Mouse (Mus musculus) limb, embryonic 12.5 days (tissue): ENCODE measurements around the gene Hagh. TPM values are rescaled to one million over a fixed set of nuclear protein-coding genes. Genes with fewer than 3 reads are reported as not detected.

Source experiments
- ATAC-seq: fragments of 200-750 bp; cut with Nextera tagmentation; 2 replicates; pipeline ENCODE4 v1.8.0; 2017; ENCODE audit warnings: low read depth, moderate TSS enrichment; ENCODE audit not compliant: insufficient number of reproducible peaks, insufficient read depth, low FRiP score, low TSS enrichment
- H3K27ac ChIP-seq: fragments of 300-500 bp; sonication (generic); 2 replicates; pipeline ENCODE4 v1.5.1; 2016; ENCODE audit warnings: mild to moderate bottlenecking, moderate library complexity
- H3K27me3 ChIP-seq: fragments of 300-500 bp; sonication (generic); 2 replicates; pipeline ENCODE4 v1.6.1; 2016; ENCODE audit warnings: mild to moderate bottlenecking, moderate library complexity
- H3K36me3 ChIP-seq: fragments of 300-500 bp; sonication (generic); 2 replicates; pipeline ENCODE4 v1.6.1; 2016; ENCODE audit warnings: mild to moderate bottlenecking, moderate library complexity
- H3K4me1 ChIP-seq: fragments of 300-500 bp; sonication (generic); replicated peaks from 2 replicates; pipeline ENCODE4 v1.6.1; 2016
- H3K4me2 ChIP-seq: fragments of 300-500 bp; sonication (generic); 2 replicates; pipeline ENCODE4 v1.6.1; 2016; ENCODE audit warnings: mild to moderate bottlenecking, moderate library complexity
- H3K4me3 ChIP-seq: fragments of 300-500 bp; sonication (generic); replicated peaks from 2 replicates; pipeline ENCODE4 v1.5.1; 2016; ENCODE audit warnings: mild to moderate bottlenecking
- H3K9ac ChIP-seq: fragments of 300-500 bp; sonication (generic); replicated peaks from 2 replicates; pipeline ENCODE4 v1.6.1; 2016; ENCODE audit warnings: mild to moderate bottlenecking, moderate library complexity
- H3K9me3 ChIP-seq: fragments of 300-500 bp; sonication (generic); 2 replicates; pipeline ENCODE4 v1.6.1; 2016; ENCODE audit warnings: mild to moderate bottlenecking, moderate library complexity
- WGBS: fragments of 180-500 bp; shearing (Covaris S2); methylation state at CpG from one replicate; pipeline ENCODE4 v1.1.7; 2016; 5-methylcytosine and 5-hydroxymethylcytosine counted together
- polyA plus RNA-seq: library from polyadenylated mRNA; unstranded; fragments of >200 nt; fragmentation: Nextera tagmentation; extraction: Ambion mirVana; gene quantifications from 2 replicates; pipeline ENCODE4 v1.2.1, GENCODE M21; 2016

Hagh gene
- polyA plus RNA-seq, 1 experiment from 2014 or later = 26.3 TPM

DNA sequence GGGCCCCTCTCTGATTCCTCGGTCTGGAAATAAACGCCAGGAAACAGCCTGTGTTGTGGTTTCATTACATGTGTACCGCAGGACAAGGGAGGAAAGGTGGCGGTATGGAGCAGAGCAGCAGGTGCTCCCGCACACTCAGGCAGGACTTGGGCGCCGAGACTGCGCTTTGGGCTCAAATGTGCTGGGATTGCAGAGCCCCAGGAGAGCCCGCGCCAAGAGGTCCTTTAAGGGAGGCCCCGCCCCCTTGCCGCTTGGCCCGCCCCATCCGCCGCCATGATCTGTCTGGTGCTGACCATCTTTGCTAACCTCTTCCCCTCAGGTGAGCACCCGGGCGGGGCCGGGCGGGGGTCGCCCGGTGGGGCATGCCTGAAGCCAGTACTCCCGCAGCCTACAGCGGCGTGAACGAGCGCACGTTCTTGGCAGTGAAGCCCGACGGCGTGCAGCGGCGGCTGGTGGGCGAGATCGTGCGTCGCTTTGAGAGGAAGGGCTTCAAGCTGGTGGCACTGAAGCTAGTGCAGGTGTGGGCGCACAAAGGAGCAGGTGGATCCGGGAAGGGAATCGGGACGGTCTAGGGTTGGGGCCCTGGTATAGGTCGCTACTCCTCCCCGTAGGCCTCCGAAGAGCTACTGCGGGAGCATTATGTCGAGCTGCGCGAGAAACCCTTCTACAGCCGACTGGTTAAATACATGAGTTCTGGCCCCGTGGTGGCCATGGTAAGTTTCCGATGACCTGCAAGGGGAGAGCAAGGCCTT is 56.5 kb downstream of the Hagh start, which contains the start of gene Nme3:
Gene Nme3 (plus strand): TSS at position 260 of the 752 bp plus-strand sequence.
- Histone ChIP-seq H3K4me1 (peaks cover 40% of the 10 kb centered on the region), H3K27ac (peak within 1 kb of the TSS; percentile 82), H3K9ac (peak within 1 kb of the TSS; percentile 90), H3K9me3 (no peaks in the 10 kb centered on the region), H3K4me2 (peak within 1 kb of the TSS; percentile 92), H3K27me3 (no peaks in the 10 kb centered on the region), H3K36me3 (peaks cover 69% of the 10 kb centered on the region), H3K4me3 (peak within 1 kb of the TSS; percentile 92)
- peak; percentile 16; the same call in 1 of the 2 replicates for ATAC-seq
- 2% methylated on average over 50 of the region's 50 CpGs for WGBS

DNA sequence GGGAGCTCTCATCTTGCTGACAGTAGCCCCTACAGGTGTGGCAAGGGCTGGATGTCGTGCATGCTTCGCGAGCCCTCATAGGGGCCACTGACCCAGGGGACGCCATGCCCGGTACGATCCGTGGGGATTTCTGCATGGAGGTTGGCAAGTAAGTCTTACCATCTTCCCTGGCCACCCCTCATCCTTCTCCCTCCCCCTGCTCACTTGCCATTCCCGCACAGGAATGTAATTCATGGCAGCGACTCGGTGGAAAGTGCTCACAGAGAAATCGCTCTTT is 57.0 kb downstream of the Hagh start:
- Histone ChIP-seq H3K4me2 (peak overlapping the region; percentile 92), H3K27me3 (no peaks in the 10 kb centered on the region), H3K9me3 (no peaks in the 10 kb centered on the region), H3K9ac (peak overlapping the region; percentile 74), H3K4me3 (peak overlapping the region; percentile 92), H3K36me3 (peaks cover 69% of the 10 kb centered on the region), H3K4me1 (peaks cover 40% of the 10 kb centered on the region), H3K27ac (no peak overlapping the region)
- ATAC-seq = no peak
- WGBS = 37% methylated on average over 11 of the region's 11 CpGs

DNA sequence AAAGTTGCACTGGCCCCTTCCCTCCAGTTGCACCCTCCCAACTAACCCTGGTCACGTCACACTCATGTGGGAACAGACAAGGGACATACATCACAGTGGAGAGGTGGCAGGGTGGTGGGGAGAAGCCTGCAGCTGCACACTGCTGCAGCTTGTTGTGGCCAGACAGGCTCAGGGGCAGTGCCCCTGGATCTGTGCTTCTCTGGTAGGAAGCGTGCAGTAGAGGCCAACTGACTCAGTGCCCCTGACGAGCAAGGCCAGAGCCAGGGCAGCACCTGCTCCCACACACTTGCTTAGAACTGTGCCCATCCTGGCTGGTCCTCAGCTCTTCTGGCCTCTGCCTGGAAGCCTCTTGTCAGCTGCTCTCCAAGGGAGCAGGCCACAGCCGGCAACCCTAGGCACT is 57.7 kb downstream of the Hagh start:
- 88% methylated on average over 4 of the region's 4 CpGs for WGBS
- Histone ChIP-seq H3K4me2 (peak overlapping the region; percentile 92; the same call in 1 of the 2 replicates), H3K36me3 (peaks cover 69% of the 10 kb centered on the region), H3K4me3 (peak overlapping the region; percentile 92; the same call in 1 of the 2 replicates), H3K9me3 (no peaks in the 10 kb centered on the region), H3K9ac (0 out of 2 replicates have a peak overlapping the region, but pooled peaks have one; percentile 74), H3K27me3 (no peaks in the 10 kb centered on the region), H3K27ac (no peak overlapping the region), H3K4me1 (peaks cover 40% of the 10 kb centered on the region)
- ATAC-seq = no peak

DNA sequence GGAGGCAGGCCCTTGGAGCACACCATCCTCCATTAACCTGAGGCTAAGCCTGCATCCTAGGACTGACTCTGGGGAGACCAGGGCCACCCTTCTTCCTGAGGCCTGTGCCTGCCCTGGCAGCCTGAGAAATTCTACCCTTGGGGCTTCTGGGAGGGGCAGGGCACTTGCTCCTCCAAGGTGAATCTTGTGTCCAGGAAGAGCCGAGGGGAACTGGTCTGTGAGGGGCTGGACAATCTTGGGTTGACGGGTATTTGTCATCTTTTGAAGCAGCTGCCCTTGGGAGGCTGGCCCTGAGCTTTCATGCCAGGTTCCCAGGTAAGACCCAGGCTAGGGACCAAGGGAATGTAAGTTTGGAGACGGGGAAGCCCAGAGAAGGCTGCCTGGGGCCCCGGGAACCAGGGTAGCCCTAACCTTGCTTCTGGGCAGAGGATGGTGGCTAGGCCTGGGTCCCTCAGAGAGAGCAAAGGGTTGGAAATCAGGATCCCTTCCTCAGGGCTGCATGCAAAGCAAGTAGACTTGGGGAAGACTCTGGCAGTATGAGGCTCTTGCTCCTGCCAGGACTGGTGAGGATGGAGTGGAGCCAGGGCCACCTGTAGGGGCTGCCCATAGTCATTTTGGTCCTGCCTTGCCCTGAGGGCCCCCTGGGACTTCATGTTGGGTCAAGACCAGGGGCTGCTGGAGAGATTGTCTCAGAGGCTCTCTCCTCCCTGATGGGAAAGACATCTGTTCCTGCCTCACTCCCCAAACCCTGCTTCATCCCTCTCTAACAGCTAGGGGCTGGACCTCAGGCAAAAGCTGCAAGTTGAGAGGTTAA is 58.3 kb downstream of the Hagh start:
- H3K27me3 ChIP-seq = no peaks in the 10 kb centered on the region
- WGBS = 82% methylated on average over 4 of the region's 4 CpGs
- H3K9me3 ChIP-seq = no peaks in the 10 kb centered on the region
- H3K4me2 ChIP-seq = no peak overlapping the region
- peaks cover 40% of the 10 kb centered on the region for H3K4me1 ChIP-seq
- no peak overlapping the region; the same call in 1 of the 2 replicates for H3K4me3 ChIP-seq
- ATAC-seq = no peak
- H3K27ac ChIP-seq = no peak overlapping the region
- H3K9ac ChIP-seq = no peak overlapping the region
- H3K36me3 ChIP-seq = peaks cover 69% of the 10 kb centered on the region

DNA sequence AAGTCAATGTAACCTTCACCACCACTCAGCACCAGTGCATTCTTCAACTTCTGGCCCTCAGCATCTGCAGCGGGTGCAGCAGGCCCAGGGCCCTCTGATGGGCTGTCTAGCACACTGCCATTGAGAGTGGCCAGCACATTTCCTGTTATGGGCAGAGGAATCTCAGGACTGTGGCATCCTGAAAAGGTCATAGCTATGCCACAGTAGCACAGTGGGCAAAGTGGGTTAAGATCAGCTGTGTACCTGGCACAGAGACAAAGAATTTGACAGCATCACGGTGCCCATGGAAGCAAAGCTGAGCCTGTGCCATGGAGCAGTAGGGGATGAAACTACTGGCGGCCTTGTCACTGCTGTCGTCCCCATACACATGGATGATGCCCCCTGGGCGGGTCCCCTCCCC is 59.2 kb downstream of the Hagh start:
- H3K9ac ChIP-seq = no peak overlapping the region
- no peak for ATAC-seq
- no peaks in the 10 kb centered on the region for H3K27me3 ChIP-seq
- no peak overlapping the region for H3K4me3 ChIP-seq
- no peaks in the 10 kb centered on the region for H3K9me3 ChIP-seq
- H3K36me3 ChIP-seq = peaks cover 73% of the 10 kb centered on the region
- H3K27ac ChIP-seq = no peak overlapping the region
- peaks cover 31% of the 10 kb centered on the region for H3K4me1 ChIP-seq
- H3K4me2 ChIP-seq = no peak overlapping the region
- WGBS = 84% methylated on average over 5 of the region's 5 CpGs

DNA sequence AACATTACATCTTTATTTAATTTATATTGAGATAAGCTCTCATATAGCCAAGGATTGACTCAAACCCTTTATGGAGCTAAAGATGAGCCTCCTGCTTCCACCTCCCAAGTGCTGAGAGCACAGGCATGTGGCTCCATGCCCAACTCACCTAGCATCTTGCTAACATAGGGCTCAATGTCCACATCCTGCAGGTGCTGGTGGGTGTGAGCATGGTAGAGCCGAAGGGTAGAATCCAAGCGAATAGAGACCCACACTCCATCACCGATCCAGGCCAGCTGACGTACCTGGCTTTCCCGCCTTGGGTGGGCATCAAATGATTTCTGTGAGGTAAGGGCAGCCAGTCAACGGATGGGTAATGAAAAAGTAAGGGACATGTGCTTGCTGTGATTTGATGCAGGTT is 60.1 kb downstream of the Hagh start:
- Histone ChIP-seq H3K4me3 (no peak overlapping the region), H3K27me3 (no peaks in the 10 kb centered on the region), H3K9me3 (no peaks in the 10 kb centered on the region), H3K4me2 (no peak overlapping the region), H3K9ac (no peak overlapping the region), H3K4me1 (peaks cover 27% of the 10 kb centered on the region), H3K27ac (no peak overlapping the region), H3K36me3 (peaks cover 82% of the 10 kb centered on the region)
- WGBS = 96% methylated on average over 6 of the region's 6 CpGs
- no peak for ATAC-seq

DNA sequence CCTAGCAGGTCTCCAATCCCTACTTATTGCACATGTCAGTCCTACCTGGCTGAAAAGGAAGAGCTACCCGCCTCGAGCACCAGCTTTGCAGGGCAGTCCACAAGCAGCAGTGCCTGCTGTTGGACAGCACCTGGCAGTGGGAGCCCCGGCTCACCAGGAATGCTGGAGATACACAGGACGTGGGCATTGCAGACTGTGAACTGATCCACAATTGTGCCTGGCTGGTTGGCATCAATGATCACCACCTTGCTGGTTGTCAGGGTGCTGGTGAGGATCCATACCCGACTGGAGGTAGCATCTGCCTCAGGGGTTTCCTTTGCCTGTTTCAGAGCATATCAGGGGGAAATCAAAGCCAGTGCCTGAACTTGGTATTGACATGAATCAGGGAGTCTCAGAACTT is 62.2 kb downstream of the Hagh start:
- 83% methylated on average over 5 of the region's 5 CpGs for WGBS
- H3K9me3 ChIP-seq = no peaks in the 10 kb centered on the region
- ATAC-seq = no peak

DNA sequence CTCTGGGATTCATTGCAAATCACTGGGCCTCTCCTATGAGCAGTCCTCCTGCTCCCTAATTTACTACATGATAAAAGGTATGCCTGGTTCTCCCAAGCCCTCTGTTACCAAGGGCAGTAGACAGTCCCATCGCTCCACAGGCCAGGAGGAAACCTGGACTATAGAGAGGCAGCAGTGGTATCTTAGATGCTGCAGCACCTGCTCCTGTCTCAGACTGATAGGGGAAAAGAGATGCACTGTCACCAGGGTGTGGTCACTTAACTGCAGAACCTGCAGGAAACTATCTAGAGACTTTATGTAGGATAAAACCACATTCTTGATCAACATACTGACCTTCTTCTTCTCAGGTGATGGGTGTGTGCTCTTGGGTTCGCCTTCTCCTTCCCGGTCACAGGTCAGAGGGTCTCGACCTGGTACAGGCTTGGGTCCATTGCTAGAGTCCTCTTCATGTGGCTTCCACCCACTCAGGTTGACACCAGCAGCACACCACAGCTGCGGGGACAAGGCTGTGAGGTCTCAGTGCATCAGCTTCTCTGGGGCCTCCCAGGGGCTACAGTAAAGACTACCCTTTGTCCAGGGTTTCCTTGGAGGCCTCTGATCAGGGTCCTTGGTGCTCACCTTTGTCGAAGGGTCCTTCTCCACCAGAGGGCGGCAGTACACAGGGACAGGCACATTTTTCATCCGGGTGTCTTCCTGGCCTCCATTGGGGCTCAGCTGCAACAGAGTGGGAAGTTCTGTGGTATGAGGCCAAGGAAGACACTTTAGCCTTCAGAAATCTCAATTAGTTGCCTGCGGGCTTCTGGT is 62.9 kb downstream of the Hagh start:
- H3K27me3 ChIP-seq = no peaks in the 10 kb centered on the region
- no peak overlapping the region for H3K4me2 ChIP-seq
- no peak overlapping the region for H3K4me3 ChIP-seq
- 74% methylated on average over 9 of the region's 9 CpGs for WGBS
- H3K4me1 ChIP-seq = 0 out of 2 replicates have a peak, but pooled peaks cover 2% of the 10 kb centered on the region
- no peaks in the 10 kb centered on the region for H3K9me3 ChIP-seq
- H3K9ac ChIP-seq = no peak overlapping the region
- peaks cover 100% of the 10 kb centered on the region for H3K36me3 ChIP-seq
- no peak for ATAC-seq
- no peak overlapping the region for H3K27ac ChIP-seq

More for the DNA sequence above, 62.2 kb downstream of the Hagh start:
- Histone ChIP-seq H3K36me3 (peaks cover 100% of the 10 kb centered on the region), H3K4me3 (no peak overlapping the region), H3K4me1 (peaks cover 10% of the 10 kb centered on the region), H3K27ac (no peak overlapping the region), H3K27me3 (no peaks in the 10 kb centered on the region), H3K4me2 (no peak overlapping the region), H3K9ac (no peak overlapping the region)

DNA sequence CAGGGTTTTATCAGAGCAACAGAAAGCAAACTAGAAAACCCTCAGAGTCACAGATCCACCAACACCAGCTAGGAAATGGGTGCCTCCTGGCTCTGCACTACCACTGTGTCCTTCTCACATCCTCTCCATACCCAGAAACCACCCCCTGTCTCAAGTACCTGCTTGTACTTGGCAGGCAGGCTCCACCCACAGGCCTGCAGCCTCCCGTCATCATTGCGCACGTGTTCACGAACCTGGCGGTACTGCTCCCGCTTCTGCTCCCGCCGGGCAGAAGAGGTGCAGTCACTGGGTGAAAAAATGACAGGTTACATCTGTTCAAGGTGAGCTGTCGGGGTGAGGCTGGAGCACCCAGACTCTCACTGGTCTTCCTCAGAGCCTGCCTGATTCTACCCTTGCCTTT is 63.8 kb downstream of the Hagh start:
- no peak overlapping the region for H3K4me3 ChIP-seq
- 91% methylated on average over 9 of the region's 9 CpGs for WGBS
- H3K27ac ChIP-seq = no peak overlapping the region
- no peak overlapping the region for H3K9ac ChIP-seq
- H3K9me3 ChIP-seq = no peaks in the 10 kb centered on the region
- H3K4me2 ChIP-seq = no peak overlapping the region
- peaks cover 100% of the 10 kb centered on the region for H3K36me3 ChIP-seq
- ATAC-seq = no peak
- no peaks in the 10 kb centered on the region for H3K4me1 ChIP-seq
- H3K27me3 ChIP-seq = no peaks in the 10 kb centered on the region

DNA sequence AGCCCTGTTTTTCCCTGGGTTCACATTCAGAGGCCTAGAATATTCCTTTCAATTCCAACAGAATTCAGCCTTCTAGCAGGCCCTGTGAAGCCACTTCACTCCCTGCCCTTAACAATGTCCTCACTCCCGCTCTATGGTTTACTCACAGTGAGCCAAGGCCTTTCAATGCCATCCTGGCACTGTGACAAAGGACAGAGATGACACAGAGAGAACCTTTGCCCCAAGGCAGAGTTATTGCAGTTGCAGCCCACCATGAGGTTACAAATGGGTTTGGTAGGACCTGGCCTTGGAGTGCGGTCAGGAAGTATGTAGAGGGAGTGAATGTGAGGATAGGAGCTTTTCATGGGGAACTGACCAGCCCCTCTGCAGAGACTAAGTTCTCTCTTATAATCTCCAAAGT is 67.6 kb downstream of the Hagh start:
- H3K36me3 ChIP-seq = peaks cover 100% of the 10 kb centered on the region
- H3K27me3 ChIP-seq = no peaks in the 10 kb centered on the region
- no peak overlapping the region for H3K4me3 ChIP-seq
- no peaks in the 10 kb centered on the region for H3K4me1 ChIP-seq
- no peak overlapping the region for H3K4me2 ChIP-seq
- H3K27ac ChIP-seq = no peak overlapping the region
- no peak for ATAC-seq
- no peaks in the 10 kb centered on the region for H3K9me3 ChIP-seq
- WGBS = 96% methylated on average over 2 of the region's 2 CpGs
- no peak overlapping the region for H3K9ac ChIP-seq

DNA sequence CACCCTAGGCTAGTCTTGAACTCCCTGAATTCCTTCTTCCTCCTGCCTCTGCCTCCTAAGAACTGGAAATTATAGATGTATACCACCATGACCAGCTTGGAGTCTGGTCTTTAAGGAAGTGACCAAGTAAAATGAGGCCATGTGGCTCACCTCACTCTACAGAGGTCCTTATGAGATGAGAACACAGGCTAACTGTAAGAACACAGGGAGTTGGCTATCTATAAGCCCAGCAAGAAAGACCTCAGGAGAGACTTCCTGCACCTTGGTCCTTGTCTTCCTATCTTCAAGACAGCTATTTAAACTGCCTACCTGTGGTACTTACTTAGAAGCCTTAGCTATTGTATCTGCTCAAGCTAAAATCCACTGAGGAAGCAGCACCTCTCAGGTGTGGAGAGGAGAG is 74.0 kb downstream of the Hagh start:
- no peak for ATAC-seq
- H3K9me3 ChIP-seq = no peaks in the 10 kb centered on the region
- H3K9ac ChIP-seq = no peak overlapping the region
- no peaks in the 10 kb centered on the region for H3K4me1 ChIP-seq
- H3K4me2 ChIP-seq = no peak overlapping the region
- no peak overlapping the region for H3K4me3 ChIP-seq
- no peak overlapping the region for H3K27ac ChIP-seq
- peaks cover 98% of the 10 kb centered on the region for H3K36me3 ChIP-seq
- H3K27me3 ChIP-seq = no peaks in the 10 kb centered on the region
